Mouse (Mus musculus): ENCODE results near the gene 4922502D21Rik.

GRCm38 (mm10) chr6:129312499-129312898 is 19.1 kb downstream of the 4922502D21Rik start:
- no peak for TF ChIP-seq CTCF (IDR thresholded peaks at IDR 0.05; ENCODE audit: borderline replicate concordance, extremely low read depth, insufficient read depth, insufficient read length)
- no peak for TF ChIP-seq POLR2A (IDR thresholded peaks at IDR 0.05; ENCODE audit: borderline replicate concordance, extremely low read depth, insufficient read depth, insufficient read length, poor library complexity, severe bottlenecking)
